Mouse (Mus musculus): ENCODE results near the gene Nfasc. TPM values are rescaled to one million over a fixed set of nuclear protein-coding genes. Genes with fewer than 3 reads are reported as not detected.

The Nfasc gene
- polyA plus RNA-seq, 2 experiments: 0.34 to 1.1 TPM

GRCm38 (mm10) chr1:132542762-132543306 lies 198.8 kb downstream of the Nfasc start, which contains the start of gene Cntn2:
Gene Cntn2, minus strand, starts transcription at chr1:132543256.
- Histone ChIP-seq H3K9ac (ENCODE audit: low read depth, low read length, severe bottlenecking) (no peak within 1 kb of the TSS), H3K27ac (replicated peaks; ENCODE audit: low read depth, low read length) (no peak within 1 kb of the TSS), H3K27me3 (ENCODE audit: control insufficient read depth, insufficient read depth, low read length) (peaks cover 48% of the 10 kb centered on the region), H3K4me2 (replicated peaks; ENCODE audit: low read depth, low read length, severe bottlenecking) (peak within 1 kb of the TSS; percentile 46), H3K36me3 (ENCODE audit: control insufficient read depth, insufficient read depth, low read length) (no peaks in the 10 kb centered on the region), H3K4me3 (replicated peaks; ENCODE audit: low read length) (peak within 1 kb of the TSS; percentile 24), H3K9me3 (ENCODE audit: control insufficient read depth, low read length) (no peaks in the 10 kb centered on the region), H3K4me1 (ENCODE audit: control insufficient read depth, insufficient read depth, low read length) (peaks cover 8% of the 10 kb centered on the region; the same call in 1 of the 2 replicates)
- 1% methylated on average over 26 of the region's 30 CpGs for WGBS
- TF ChIP-seq POLR2A (IDR thresholded peaks at IDR 0.05; ENCODE audit: borderline replicate concordance, extremely low read depth, insufficient read depth, insufficient read length): no peak
- DNase-seq (ENCODE audit: low spot score) (no peak), ATAC-seq (ENCODE audit: low FRiP score, low read depth) (no peak)

- no peak overlapping the region for H3K27ac ChIP-seq (replicated peaks; ENCODE audit: low read depth, low read length)
- peak overlapping the region; percentile 24 for H3K4me3 ChIP-seq (replicated peaks; ENCODE audit: low read length)
- peak overlapping the region; percentile 46 for H3K4me2 ChIP-seq (replicated peaks; ENCODE audit: low read depth, low read length, severe bottlenecking)
- H3K9ac ChIP-seq (ENCODE audit: low read depth, low read length, severe bottlenecking): no peak overlapping the region
- WGBS: 11% methylated on average over 5 of the region's 5 CpGs
- no peaks in the 10 kb centered on the region for H3K9me3 ChIP-seq (ENCODE audit: control insufficient read depth, low read length)
- H3K27me3 ChIP-seq (ENCODE audit: control insufficient read depth, insufficient read depth, low read length): peaks cover 48% of the 10 kb centered on the region
- ATAC-seq (ENCODE audit: low FRiP score, low read depth) (no peak), DNase-seq (ENCODE audit: low spot score) (no peak)
- H3K36me3 ChIP-seq (ENCODE audit: control insufficient read depth, insufficient read depth, low read length): no peaks in the 10 kb centered on the region
- TF ChIP-seq POLR2A (IDR thresholded peaks at IDR 0.05; ENCODE audit: borderline replicate concordance, extremely low read depth, insufficient read depth, insufficient read length): no peak
- peaks cover 8% of the 10 kb centered on the region; the same call in 1 of the 2 replicates for H3K4me1 ChIP-seq (ENCODE audit: control insufficient read depth, insufficient read depth, low read length)
Measured at GRCm38 (mm10) chr1:132541824-132542599, 199.6 kb downstream of the Nfasc start.

GRCm38 (mm10) chr1:132541171-132541823 lies 200.3 kb downstream of the Nfasc start:
- TF ChIP-seq POLR2A (IDR thresholded peaks at IDR 0.05; ENCODE audit: borderline replicate concordance, extremely low read depth, insufficient read depth, insufficient read length): no peak
- no peak for DNase-seq (ENCODE audit: low spot score)
- no peak overlapping the region for H3K4me3 ChIP-seq (replicated peaks; ENCODE audit: low read length)
- 4% methylated on average over 14 of the region's 14 CpGs for WGBS
- H3K4me1 ChIP-seq (ENCODE audit: control insufficient read depth, insufficient read depth, low read length): peaks cover 8% of the 10 kb centered on the region; the same call in 1 of the 2 replicates
- H3K9ac ChIP-seq (ENCODE audit: low read depth, low read length, severe bottlenecking): no peak overlapping the region
- ATAC-seq (ENCODE audit: low FRiP score, low read depth): no peak
- no peaks in the 10 kb centered on the region for H3K36me3 ChIP-seq (ENCODE audit: control insufficient read depth, insufficient read depth, low read length)
- peaks cover 48% of the 10 kb centered on the region for H3K27me3 ChIP-seq (ENCODE audit: control insufficient read depth, insufficient read depth, low read length)
- no peaks in the 10 kb centered on the region for H3K9me3 ChIP-seq (ENCODE audit: control insufficient read depth, low read length)
- H3K27ac ChIP-seq (replicated peaks; ENCODE audit: low read depth, low read length): no peak overlapping the region
- no peak overlapping the region for H3K4me2 ChIP-seq (replicated peaks; ENCODE audit: low read depth, low read length, severe bottlenecking)

- H3K27ac ChIP-seq (replicated peaks; ENCODE audit: low read depth, low read length): no peak overlapping the region
Measured at GRCm38 (mm10) chr1:132540701-132541100, 200.9 kb downstream of the Nfasc start.

GRCm38 (mm10) chr1:132537736-132538135 lies 203.9 kb downstream of the Nfasc start:
- H3K27ac ChIP-seq (replicated peaks; ENCODE audit: low read depth, low read length): no peak overlapping the region
- DNase-seq (ENCODE audit: low spot score) (no peak), ATAC-seq (ENCODE audit: low FRiP score, low read depth) (no peak)
- H3K9me3 ChIP-seq (ENCODE audit: control insufficient read depth, low read length): no peaks in the 10 kb centered on the region
- no peak for TF ChIP-seq POLR2A (IDR thresholded peaks at IDR 0.05; ENCODE audit: borderline replicate concordance, extremely low read depth, insufficient read depth, insufficient read length)
- 71% methylated on average over 5 of the region's 5 CpGs for WGBS
- H3K4me1 ChIP-seq (ENCODE audit: control insufficient read depth, insufficient read depth, low read length): peaks cover 10% of the 10 kb centered on the region
- no peaks in the 10 kb centered on the region for H3K36me3 ChIP-seq (ENCODE audit: control insufficient read depth, insufficient read depth, low read length)
- H3K9ac ChIP-seq (ENCODE audit: low read depth, low read length, severe bottlenecking): no peak overlapping the region
- no peak overlapping the region for H3K4me2 ChIP-seq (replicated peaks; ENCODE audit: low read depth, low read length, severe bottlenecking)
- peaks cover 31% of the 10 kb centered on the region for H3K27me3 ChIP-seq (ENCODE audit: control insufficient read depth, insufficient read depth, low read length)
- no peak overlapping the region for H3K4me3 ChIP-seq (replicated peaks; ENCODE audit: low read length)

More at GRCm38 (mm10) chr1:132540701-132541100, 200.9 kb downstream of the Nfasc start:
- WGBS: 49% methylated on average over 7 of the region's 7 CpGs
- H3K4me2 ChIP-seq (replicated peaks; ENCODE audit: low read depth, low read length, severe bottlenecking): no peak overlapping the region
- no peak overlapping the region for H3K4me3 ChIP-seq (replicated peaks; ENCODE audit: low read length)
- peaks cover 8% of the 10 kb centered on the region; the same call in 1 of the 2 replicates for H3K4me1 ChIP-seq (ENCODE audit: control insufficient read depth, insufficient read depth, low read length)
- DNase-seq (ENCODE audit: low spot score): no peak
- TF ChIP-seq POLR2A (IDR thresholded peaks at IDR 0.05; ENCODE audit: borderline replicate concordance, extremely low read depth, insufficient read depth, insufficient read length): no peak
- H3K27me3 ChIP-seq (ENCODE audit: control insufficient read depth, insufficient read depth, low read length): peaks cover 48% of the 10 kb centered on the region
- H3K9me3 ChIP-seq (ENCODE audit: control insufficient read depth, low read length): no peaks in the 10 kb centered on the region
- no peaks in the 10 kb centered on the region for H3K36me3 ChIP-seq (ENCODE audit: control insufficient read depth, insufficient read depth, low read length)
- H3K9ac ChIP-seq (ENCODE audit: low read depth, low read length, severe bottlenecking): no peak overlapping the region
- ATAC-seq (ENCODE audit: low FRiP score, low read depth): no peak

All from limb, embryonic 14.5 days (tissue).